Mouse (Mus musculus): ENCODE data around the gene Olfr1459. TPM values are rescaled to one million over a fixed set of nuclear protein-coding genes. Genes with fewer than 3 reads are reported as not detected.

Gene Olfr1459
- not detected in 2 replicates for polyA plus RNA-seq (2012; ENCODE audit: insufficient read depth, insufficient read length, low replicate concordance, missing spikeins)

GRCm38 (mm10) chr19:13149449-13149848 lies at the start of gene Olfr1459:
Gene Olfr1459 (minus strand): TSS chr19:13149549.
- H3K4me1 ChIP-seq (ENCODE audit: control insufficient read depth, insufficient read depth, low read length), result no peaks in the 10 kb centered on the region
- TF ChIP-seq POLR2A (IDR thresholded peaks at IDR 0.05; ENCODE audit: insufficient read depth, low read depth, low read length) (no peak), CTCF (IDR thresholded peaks at IDR 0.05; ENCODE audit: insufficient read depth, low read depth, low read length) (no peak)
- H3K27ac ChIP-seq (ENCODE audit: insufficient read depth, low read depth, low read length), result no peak within 1 kb of the TSS
- H3K4me3 ChIP-seq (ENCODE audit: insufficient read depth, low read depth, low read length), result no peak within 1 kb of the TSS
- 77% methylated on average over 1 of the region's 1 CpGs for WGBS

- no peak within 1 kb of the TSS for H3K27ac ChIP-seq (ENCODE audit: insufficient read depth, low read depth, low read length)
- no peaks in the 10 kb centered on the region for H3K4me1 ChIP-seq (ENCODE audit: control insufficient read depth, insufficient read depth, low read length)
- TF ChIP-seq POLR2A (IDR thresholded peaks at IDR 0.05; ENCODE audit: insufficient read depth, low read depth, low read length) (no peak), CTCF (IDR thresholded peaks at IDR 0.05; ENCODE audit: insufficient read depth, low read depth, low read length) (no peak)
- H3K4me3 ChIP-seq (ENCODE audit: insufficient read depth, low read depth, low read length), result no peak within 1 kb of the TSS
- 76% methylated on average over 1 of the region's 1 CpGs for WGBS
These were observed 36.1 kb upstream of the Olfr1459 start, which contains the start of gene Olfr1462 for GRCm38 (mm10) chr19:13185434-13185833. Gene Olfr1462 (plus strand): TSS chr19:13185734.

GRCm38 (mm10) chr19:13162700-13163099 lies 13.4 kb upstream of the Olfr1459 start, which contains the start of gene Olfr1461:
Gene Olfr1461 (plus strand): TSS chr19:13163000.
- 39% methylated on average over 1 of the region's 1 CpGs for WGBS

GRCm38 (mm10) chr19:13106675-13107074 lies 42.7 kb downstream of the Olfr1459 start, which contains the start of gene Olfr1458:
Gene Olfr1458 (minus strand): TSS chr19:13106775.
- TF ChIP-seq POLR2A (IDR thresholded peaks at IDR 0.05; ENCODE audit: insufficient read depth, low read depth, low read length) (no peak), CTCF (IDR thresholded peaks at IDR 0.05; ENCODE audit: insufficient read depth, low read depth, low read length) (no peak)
- Histone ChIP-seq H3K4me1 (ENCODE audit: control insufficient read depth, insufficient read depth, low read length) (no peaks in the 10 kb centered on the region), H3K27ac (ENCODE audit: insufficient read depth, low read depth, low read length) (no peak within 1 kb of the TSS), H3K4me3 (ENCODE audit: insufficient read depth, low read depth, low read length) (no peak within 1 kb of the TSS)
- WGBS, result 87% methylated on average over 3 of the region's 3 CpGs

More at GRCm38 (mm10) chr19:13162700-13163099, 13.4 kb upstream of the Olfr1459 start, which contains the start of gene Olfr1461:
- TF ChIP-seq POLR2A (IDR thresholded peaks at IDR 0.05; ENCODE audit: insufficient read depth, low read depth, low read length) (no peak), CTCF (IDR thresholded peaks at IDR 0.05; ENCODE audit: insufficient read depth, low read depth, low read length) (no peak)
- Histone ChIP-seq H3K27ac (ENCODE audit: insufficient read depth, low read depth, low read length) (no peak within 1 kb of the TSS), H3K4me3 (ENCODE audit: insufficient read depth, low read depth, low read length) (no peak within 1 kb of the TSS), H3K4me1 (ENCODE audit: control insufficient read depth, insufficient read depth, low read length) (no peaks in the 10 kb centered on the region)

- H3K4me1 ChIP-seq (ENCODE audit: control insufficient read depth, insufficient read depth, low read length), result no peaks in the 10 kb centered on the region
- TF ChIP-seq POLR2A (IDR thresholded peaks at IDR 0.05; ENCODE audit: insufficient read depth, low read depth, low read length) (no peak), CTCF (IDR thresholded peaks at IDR 0.05; ENCODE audit: insufficient read depth, low read depth, low read length) (no peak)
- no peak within 1 kb of the TSS for H3K27ac ChIP-seq (ENCODE audit: insufficient read depth, low read depth, low read length)
- no peak within 1 kb of the TSS for H3K4me3 ChIP-seq (ENCODE audit: insufficient read depth, low read depth, low read length)
- 74% methylated on average over 2 of the region's 2 CpGs for WGBS
These were observed 51.6 kb downstream of the Olfr1459 start, which contains the start of gene Olfr1457 for GRCm38 (mm10) chr19:13097791-13098190. Gene Olfr1457 (minus strand): TSS chr19:13097891.

GRCm38 (mm10) chr19:13093908-13094307 lies 55.4 kb downstream of the Olfr1459 start:
- H3K4me1 ChIP-seq (ENCODE audit: control insufficient read depth, insufficient read depth, low read length), result no peaks in the 10 kb centered on the region
- TF ChIP-seq POLR2A (IDR thresholded peaks at IDR 0.05; ENCODE audit: insufficient read depth, low read depth, low read length) (no peak), CTCF (IDR thresholded peaks at IDR 0.05; ENCODE audit: insufficient read depth, low read depth, low read length) (no peak)
- no peak overlapping the region for H3K4me3 ChIP-seq (ENCODE audit: insufficient read depth, low read depth, low read length)
- WGBS, result 96% methylated on average over 1 of the region's 1 CpGs
- no peak overlapping the region for H3K27ac ChIP-seq (ENCODE audit: insufficient read depth, low read depth, low read length)

Other genes with a start within 250 kb of the Olfr1459 start
- not detected in 2 replicates for gene Olfr1447, start 245.8 kb downstream of the Olfr1459 start, polyA plus RNA-seq (2012; ENCODE audit: insufficient read depth, insufficient read length, low replicate concordance, missing spikeins)
- gene Olfr1448, start 225.1 kb downstream of the Olfr1459 start, polyA plus RNA-seq (2012; ENCODE audit: insufficient read depth, insufficient read length, low replicate concordance, missing spikeins), result not detected in 2 replicates
- not detected in 2 replicates for gene Olfr1449, start 218.7 kb downstream of the Olfr1459 start, polyA plus RNA-seq (2012; ENCODE audit: insufficient read depth, insufficient read length, low replicate concordance, missing spikeins)
- gene Olfr1450, start 199.3 kb downstream of the Olfr1459 start, polyA plus RNA-seq (2012; ENCODE audit: insufficient read depth, insufficient read length, low replicate concordance, missing spikeins), result not detected in 2 replicates
- gene Olfr1451, start 154.5 kb downstream of the Olfr1459 start, polyA plus RNA-seq (2012; ENCODE audit: insufficient read depth, insufficient read length, low replicate concordance, missing spikeins), result not detected in 2 replicates
- gene Olfr1453, start 121.2 kb downstream of the Olfr1459 start, polyA plus RNA-seq (2012; ENCODE audit: insufficient read depth, insufficient read length, low replicate concordance, missing spikeins), result not detected in 2 replicates
- gene Olfr1454, start 88.9 kb downstream of the Olfr1459 start, polyA plus RNA-seq (2012; ENCODE audit: insufficient read depth, insufficient read length, low replicate concordance, missing spikeins), result not detected in 2 replicates
- gene Olfr1457, start 51.7 kb downstream of the Olfr1459 start, polyA plus RNA-seq (2012; ENCODE audit: insufficient read depth, insufficient read length, low replicate concordance, missing spikeins), result not detected in 2 replicates
- not detected in 2 replicates for gene Olfr1458, start 42.8 kb downstream of the Olfr1459 start, polyA plus RNA-seq (2012; ENCODE audit: insufficient read depth, insufficient read length, low replicate concordance, missing spikeins)
- gene Olfr1461, start 13.5 kb upstream of the Olfr1459 start, polyA plus RNA-seq (2012; ENCODE audit: insufficient read depth, insufficient read length, low replicate concordance, missing spikeins), result not detected in 2 replicates
- not detected in 2 replicates for gene Olfr1462, start 36.2 kb upstream of the Olfr1459 start, polyA plus RNA-seq (2012; ENCODE audit: insufficient read depth, insufficient read length, low replicate concordance, missing spikeins)
- gene Olfr1463, start 81.8 kb upstream of the Olfr1459 start, polyA plus RNA-seq (2012; ENCODE audit: insufficient read depth, insufficient read length, low replicate concordance, missing spikeins), result not detected in 2 replicates
- gene Olfr1465, start 166.0 kb upstream of the Olfr1459 start, polyA plus RNA-seq (2012; ENCODE audit: insufficient read depth, insufficient read length, low replicate concordance, missing spikeins), result not detected in 2 replicates
- gene Olfr1466, start 189.3 kb upstream of the Olfr1459 start, polyA plus RNA-seq (2012; ENCODE audit: insufficient read depth, insufficient read length, low replicate concordance, missing spikeins), result not detected in 2 replicates
- not detected in 2 replicates for gene Olfr1467, start 212.7 kb upstream of the Olfr1459 start, polyA plus RNA-seq (2012; ENCODE audit: insufficient read depth, insufficient read length, low replicate concordance, missing spikeins)

Data from olfactory bulb, adult 2 months (tissue).